Mouse (Mus musculus): Measurements from ENCODE around the gene Ercc4.

The Ercc4 gene

DNA sequence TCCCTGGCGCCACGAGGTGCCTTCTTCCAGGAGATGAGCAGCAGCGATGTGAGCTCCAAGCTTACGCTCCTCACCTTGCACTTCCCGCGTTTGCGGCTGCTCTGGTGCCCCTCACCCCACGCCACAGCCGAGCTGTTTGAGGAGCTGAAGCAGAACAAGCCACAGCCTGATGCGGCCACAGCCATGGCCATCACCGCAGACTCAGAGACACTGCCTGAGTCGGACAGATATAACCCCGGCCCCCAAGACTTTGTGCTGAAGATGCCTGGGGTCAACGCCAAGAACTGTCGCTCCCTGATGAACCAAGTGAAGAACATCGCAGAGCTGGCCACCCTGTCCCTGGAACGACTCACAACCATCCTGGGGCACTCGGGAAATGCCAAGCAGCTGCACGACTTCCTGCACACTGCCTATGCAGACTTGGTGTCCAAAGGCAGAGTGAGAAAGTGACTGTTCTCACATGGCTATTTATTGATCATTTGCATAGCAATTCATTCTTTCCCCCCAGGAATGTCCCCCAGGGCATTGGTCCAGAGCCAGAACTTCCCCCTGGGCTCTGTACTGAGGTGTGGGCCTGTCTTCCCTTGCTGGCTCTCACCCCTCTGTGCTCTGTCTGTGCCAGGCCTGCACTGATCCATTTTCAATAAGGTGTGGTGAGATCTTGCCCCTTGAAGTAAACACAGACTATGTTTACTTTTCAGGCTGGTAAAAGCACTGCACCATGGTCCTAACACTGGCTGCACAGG, 38.5 kb downstream of the Ercc4 start:
- DNase-seq (ENCODE audit: low spot score in 2 of 2), result no peak

- DNase-seq (ENCODE audit: low spot score in 2 of 2), result peak in 1 of 2 experiments; percentile 20
Observed at GRCm38 (mm10) chr16:13149950-13150349, 40.5 kb downstream of the Ercc4 start.

- peak in 1 of 2 experiments; percentile 20 for DNase-seq (ENCODE audit: low spot score in 2 of 2)
Observed at GRCm38 (mm10) chr16:13150790-13151189, 41.3 kb downstream of the Ercc4 start.

- DNase-seq (ENCODE audit: low spot score in 2 of 2), result no peak
Observed at GRCm38 (mm10) chr16:13152475-13152874, 43.0 kb downstream of the Ercc4 start.

GRCm38 (mm10) chr16:13153215-13153614, 43.7 kb downstream of the Ercc4 start:
- no peak for DNase-seq (ENCODE audit: low spot score in 2 of 2)

DNA sequence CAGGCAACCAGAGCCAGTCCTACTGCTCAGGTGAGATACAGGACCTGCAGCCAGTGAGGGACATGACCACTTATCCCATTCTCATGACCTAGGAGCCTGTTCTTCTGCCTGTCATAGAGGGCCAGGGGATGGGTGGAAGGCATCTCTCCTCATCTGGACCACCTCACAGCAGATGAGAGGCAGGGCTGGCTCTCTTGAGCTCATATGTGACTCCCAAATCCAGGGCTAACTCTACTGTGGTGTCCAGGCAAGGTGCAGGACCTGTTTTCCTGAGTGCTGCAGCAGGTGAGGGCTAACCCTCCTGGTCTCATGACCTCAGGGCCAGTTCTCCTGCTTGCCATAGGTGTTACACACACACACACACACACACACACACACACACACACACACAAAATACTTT, 44.9 kb downstream of the Ercc4 start:
- DNase-seq (ENCODE audit: low spot score in 2 of 2), result peak in 1 of 2 experiments; percentile 20

DNA sequence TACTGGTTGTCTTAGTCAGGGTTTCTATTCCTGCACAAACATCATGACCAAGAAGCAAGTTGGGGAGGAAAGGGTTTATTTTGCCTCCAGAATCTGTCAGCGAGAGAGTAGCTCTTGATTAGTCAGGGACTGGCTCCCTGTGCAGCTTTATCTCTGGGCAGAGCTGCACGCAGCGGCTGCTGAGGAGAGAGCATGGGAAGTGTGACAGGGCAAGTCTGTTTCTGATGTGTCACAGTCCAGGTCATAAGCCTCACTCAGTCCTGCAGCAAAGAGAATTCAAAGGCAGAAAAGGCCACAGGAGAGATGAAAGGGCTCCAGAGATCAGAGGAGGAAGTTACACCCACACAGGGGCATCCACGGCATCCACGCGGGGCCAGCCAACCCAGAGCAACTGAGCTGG, 47.8 kb downstream of the Ercc4 start:
- peak in 1 of 2 experiments; percentile 24 for DNase-seq (ENCODE audit: low spot score in 2 of 2)

DNA sequence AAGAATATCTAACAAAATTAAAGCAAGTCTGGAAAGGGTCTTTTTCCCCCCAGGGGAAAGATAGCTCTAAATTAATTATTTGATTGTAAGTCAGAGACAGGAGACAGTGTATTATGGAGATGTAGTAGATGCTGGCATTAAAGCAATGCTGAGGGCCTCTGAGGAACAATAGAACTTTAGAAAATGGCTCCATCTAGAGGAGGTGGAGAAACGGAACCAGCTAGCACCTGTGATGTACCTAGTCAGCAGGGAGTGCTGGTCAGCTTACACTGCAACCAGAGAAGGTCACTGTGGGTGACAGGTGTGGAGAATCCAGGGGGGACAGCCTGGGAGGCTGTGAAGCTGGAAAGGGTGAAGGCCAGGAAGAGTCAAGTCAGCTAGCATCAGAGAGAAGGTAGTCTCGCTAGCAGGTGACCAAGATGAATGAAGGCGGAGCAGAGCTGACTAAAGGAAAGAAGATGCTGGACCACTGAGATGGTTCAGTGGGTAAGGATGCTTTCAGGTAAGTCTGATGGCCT, 48.7 kb downstream of the Ercc4 start:
- peak in 1 of 2 experiments; percentile 29 for DNase-seq (ENCODE audit: low spot score in 2 of 2)

GRCm38 (mm10) chr16:13158906-13159889, 49.7 kb downstream of the Ercc4 start:
- peak; percentile 75 to 88 for DNase-seq (ENCODE audit: low spot score in 2 of 2)

DNA sequence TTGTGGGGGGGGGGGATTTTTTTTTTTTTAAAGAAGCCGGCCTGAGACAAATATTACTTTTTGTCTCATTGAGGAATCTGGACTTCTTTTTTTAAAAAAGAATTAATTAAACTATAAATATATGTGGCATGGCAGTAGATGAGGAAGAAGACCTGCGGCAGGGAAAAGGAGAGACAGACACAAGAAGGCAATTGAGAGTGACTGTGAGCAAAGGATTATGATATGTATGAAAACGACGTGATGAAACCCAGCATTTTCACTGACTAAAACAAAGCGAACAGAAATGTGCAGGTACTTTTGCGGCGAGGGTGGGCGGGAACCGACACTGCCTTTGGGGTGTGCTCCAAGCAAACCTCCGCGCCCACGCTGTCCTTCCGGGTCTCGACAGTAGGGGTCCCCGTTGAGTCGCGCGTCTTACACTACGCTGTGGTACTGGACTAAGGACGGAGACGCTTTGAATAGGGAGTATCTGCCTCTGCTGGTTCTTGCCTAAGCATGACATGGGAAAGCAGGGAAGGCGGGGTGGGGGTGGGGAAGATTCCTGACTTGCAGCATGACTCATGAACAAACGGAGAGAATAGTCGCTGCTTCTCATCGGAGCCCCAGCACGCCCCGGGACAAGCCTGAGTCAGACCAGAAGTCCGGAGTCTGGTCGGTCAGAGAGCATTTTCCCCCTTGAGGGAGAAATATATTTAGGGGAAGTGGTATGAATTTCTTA, 50.6 kb downstream of the Ercc4 start:
- peak; percentile 94 to 96 for DNase-seq (ENCODE audit: low spot score in 2 of 2)

DNA sequence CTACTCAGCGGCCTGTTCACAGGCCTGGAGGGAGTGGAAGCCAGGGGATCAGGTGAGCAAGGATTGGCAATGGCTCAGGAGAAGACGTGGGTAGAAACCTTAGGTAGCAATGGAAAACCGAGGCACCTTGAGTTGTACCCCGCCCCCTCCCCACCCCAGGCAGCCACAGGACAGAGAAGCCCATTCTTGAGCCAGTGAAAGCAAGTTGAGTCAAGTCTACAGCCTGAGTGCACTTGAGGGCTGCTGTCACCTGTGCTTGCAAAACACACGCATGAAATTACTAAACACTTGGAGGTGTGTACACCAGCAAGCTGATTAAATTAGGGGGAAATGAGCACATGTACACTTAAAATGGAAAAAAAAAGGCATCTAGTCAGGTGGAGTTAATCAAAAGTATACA, 52.0 kb downstream of the Ercc4 start:
- DNase-seq (ENCODE audit: low spot score in 2 of 2), result peak in 1 of 2 experiments; percentile 15

DNA sequence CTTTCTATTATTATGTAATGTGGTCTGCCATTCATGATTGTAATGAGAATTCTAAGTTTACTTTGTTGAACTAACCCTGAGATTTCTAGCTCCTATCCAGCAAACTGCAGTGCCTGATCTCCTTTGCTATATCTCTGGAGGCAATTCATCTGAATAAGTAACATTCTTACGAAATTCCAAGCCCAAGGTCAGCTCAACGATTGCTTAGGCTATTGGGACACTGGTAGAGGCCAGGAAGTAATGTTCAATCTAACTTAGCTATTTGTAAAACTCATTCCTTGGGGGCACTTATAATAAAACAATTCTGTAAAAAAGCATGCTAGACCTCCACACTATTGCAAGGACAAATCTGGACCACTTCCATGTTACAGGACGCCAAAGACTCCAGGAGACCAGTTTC, 58.2 kb downstream of the Ercc4 start:
- DNase-seq (ENCODE audit: low spot score in 2 of 2), result no peak

GRCm38 (mm10) chr16:13173055-13173742, 63.7 kb downstream of the Ercc4 start:
- DNase-seq (ENCODE audit: low spot score in 2 of 2), result no peak

DNA sequence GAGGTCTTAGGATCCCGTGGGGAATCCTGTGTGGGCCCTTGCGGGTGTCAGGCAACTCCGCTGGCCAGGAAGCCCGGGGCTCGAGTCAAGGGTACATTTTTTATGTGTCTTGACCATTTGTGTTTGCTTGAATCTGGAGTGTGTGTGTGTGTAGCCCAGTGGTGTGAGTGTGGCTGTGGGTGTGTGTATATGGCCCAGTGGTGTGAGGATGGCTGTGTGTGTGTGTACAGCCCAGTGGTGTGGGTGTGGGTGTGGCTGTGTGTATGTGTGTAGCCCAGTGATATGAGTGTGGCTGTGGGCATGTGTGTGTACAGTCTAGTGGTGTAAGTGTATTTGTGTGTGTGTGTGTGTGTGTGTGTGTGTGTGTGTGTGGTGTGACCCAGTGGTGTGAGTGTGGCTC, 73.0 kb downstream of the Ercc4 start:
- no peak for DNase-seq (ENCODE audit: low spot score in 2 of 2)

GRCm38 (mm10) chr16:13183182-13183742, 73.8 kb downstream of the Ercc4 start:
- no peak for DNase-seq (ENCODE audit: low spot score in 2 of 2)

DNA sequence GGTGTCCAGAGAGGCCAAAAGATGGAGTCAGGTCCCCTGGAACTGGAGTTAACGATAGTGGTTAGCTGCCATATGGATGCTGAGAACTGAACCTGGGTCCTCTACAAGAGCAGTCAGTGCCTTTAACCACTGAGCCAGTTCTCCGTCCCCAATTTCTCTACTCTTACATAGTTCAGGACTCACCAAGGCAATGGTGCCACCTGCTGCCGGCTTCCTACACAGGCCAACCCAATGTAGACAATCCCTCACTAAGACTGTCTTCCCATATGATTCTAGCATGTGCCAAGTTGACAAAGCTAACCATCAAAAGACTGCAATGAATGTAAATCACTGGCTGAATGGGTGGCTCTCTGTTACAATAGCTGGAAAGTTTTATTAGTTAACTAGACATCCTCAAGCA, 74.9 kb downstream of the Ercc4 start:
- no peak for DNase-seq (ENCODE audit: low spot score in 2 of 2)

- no peak for DNase-seq (ENCODE audit: low spot score in 2 of 2)
Observed at GRCm38 (mm10) chr16:13189430-13190107, 80.1 kb downstream of the Ercc4 start.

GRCm38 (mm10) chr16:13190471-13190870, 81.0 kb downstream of the Ercc4 start:
- DNase-seq (ENCODE audit: low spot score in 2 of 2), result no peak

- no peak for DNase-seq (ENCODE audit: low spot score in 2 of 2)
Observed at GRCm38 (mm10) chr16:13191166-13191565, 81.7 kb downstream of the Ercc4 start.

- DNase-seq (ENCODE audit: low spot score in 2 of 2), result peak; percentile 72 to 82
Observed at GRCm38 (mm10) chr16:13193663-13194071, 84.2 kb downstream of the Ercc4 start.

Data from right cerebral cortex, postnatal 10 days (tissue).